Mouse (Mus musculus): Measurements from ENCODE around the gene Timm8a2.

Gene Timm8a2

GRCm38 (mm10) chr14:122034451-122034850 lies at the start of gene Timm8a2:
TSS of gene Timm8a2 (plus strand) at chr14:122034674.
- DNase-seq (ENCODE audit: low spot score) = no peak

- DNase-seq (ENCODE audit: low spot score) = no peak
Measured at GRCm38 (mm10) chr14:121985477-121985876, 49.0 kb upstream of the Timm8a2 start.

DNA sequence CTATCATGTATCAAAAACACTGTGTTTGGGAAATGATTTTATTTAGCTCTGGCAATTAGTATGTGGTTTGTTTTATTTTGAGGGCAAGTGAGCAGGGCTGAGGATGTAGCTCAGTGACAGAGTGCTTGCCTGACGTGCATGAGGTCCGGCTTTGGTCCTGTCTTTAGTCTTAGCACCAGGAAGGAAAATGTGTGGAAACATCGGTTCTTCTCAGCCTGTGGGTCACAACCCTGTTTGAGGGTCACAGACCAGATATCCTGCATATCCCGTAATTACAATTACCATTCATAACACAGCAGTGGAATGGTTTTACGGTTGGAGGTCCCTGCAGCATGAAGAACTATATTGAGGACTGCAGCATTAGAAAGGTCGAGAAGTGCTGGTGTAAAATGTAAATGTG lies 48.4 kb upstream of the Timm8a2 start:
- DNase-seq (ENCODE audit: low spot score) = no peak

GRCm38 (mm10) chr14:121987287-121987686 lies 47.2 kb upstream of the Timm8a2 start:
- no peak for DNase-seq (ENCODE audit: low spot score)

GRCm38 (mm10) chr14:121987691-121988090 lies 46.8 kb upstream of the Timm8a2 start:
- no peak for DNase-seq (ENCODE audit: low spot score)

- no peak for DNase-seq (ENCODE audit: low spot score)
Measured at GRCm38 (mm10) chr14:121989331-121989730, 45.1 kb upstream of the Timm8a2 start.

DNA sequence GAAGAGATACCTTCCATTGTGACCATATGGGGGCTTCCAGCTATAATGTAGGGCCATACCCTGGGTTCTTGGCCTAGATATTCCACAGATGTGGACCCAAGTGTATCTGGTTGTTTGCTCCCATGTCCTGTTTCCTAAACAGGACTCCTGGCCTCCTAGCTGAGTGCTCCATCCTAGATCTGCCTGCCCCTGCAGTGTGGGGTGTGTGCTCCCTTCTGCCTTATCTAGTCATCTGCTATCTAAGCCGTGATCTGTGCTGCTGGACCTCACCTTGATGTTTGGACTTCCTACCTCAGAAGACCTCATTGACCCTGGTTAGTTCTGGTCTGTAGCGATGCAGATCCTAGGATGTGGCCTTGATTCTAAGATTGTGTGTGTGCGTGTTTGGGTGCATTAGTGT lies 44.6 kb upstream of the Timm8a2 start:
- DNase-seq (ENCODE audit: low spot score) = no peak

GRCm38 (mm10) chr14:121990897-121991296 lies 43.6 kb upstream of the Timm8a2 start:
- DNase-seq (ENCODE audit: low spot score) = no peak

- no peak for DNase-seq (ENCODE audit: low spot score)
Measured at GRCm38 (mm10) chr14:121991921-121992320, 42.6 kb upstream of the Timm8a2 start.

DNA sequence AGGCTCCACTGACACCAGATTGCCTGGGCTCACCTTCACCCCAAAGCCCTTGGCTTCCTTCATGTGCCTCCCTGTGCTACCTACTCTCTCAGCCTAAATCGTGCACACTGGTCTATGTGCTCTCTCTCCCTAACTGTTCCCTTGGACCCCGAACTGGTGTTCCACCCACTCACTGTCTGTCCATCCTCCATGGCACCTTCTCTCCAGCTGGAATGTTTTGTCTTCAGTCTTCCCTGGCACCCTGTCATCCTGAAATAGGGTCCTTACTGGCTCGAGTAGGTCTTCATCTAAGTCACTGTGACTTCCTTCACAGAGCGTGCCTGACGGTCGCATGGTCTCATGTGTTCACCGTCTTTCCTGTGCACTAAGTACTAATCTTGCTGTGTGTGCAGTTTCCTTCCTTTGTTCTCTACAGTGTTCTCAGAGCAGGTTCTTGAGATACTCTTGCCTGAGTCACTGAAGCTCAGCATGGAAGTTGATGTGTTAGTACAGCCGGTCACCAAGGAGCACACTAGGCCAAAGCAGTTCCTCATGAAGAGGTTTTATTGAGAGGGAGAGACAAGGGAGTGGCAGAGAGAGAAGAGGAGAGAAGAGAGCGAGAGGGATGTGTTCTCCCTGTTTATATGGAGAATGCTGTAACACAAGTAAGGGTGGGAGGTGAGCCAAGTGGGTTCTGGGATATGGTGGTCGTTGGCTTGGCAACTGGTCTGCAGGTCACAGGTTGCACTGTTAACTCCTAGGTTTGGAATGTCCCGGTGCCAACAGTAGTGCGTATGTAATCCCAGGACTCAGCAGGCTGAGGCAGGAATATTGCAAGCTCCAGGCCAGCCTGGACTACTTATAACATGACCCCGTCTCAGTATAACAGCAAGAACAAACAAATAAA lies 41.8 kb upstream of the Timm8a2 start:
- DNase-seq (ENCODE audit: low spot score) = no peak

- DNase-seq (ENCODE audit: low spot score) = no peak
Measured at GRCm38 (mm10) chr14:121993616-121994015, 40.9 kb upstream of the Timm8a2 start.

DNA sequence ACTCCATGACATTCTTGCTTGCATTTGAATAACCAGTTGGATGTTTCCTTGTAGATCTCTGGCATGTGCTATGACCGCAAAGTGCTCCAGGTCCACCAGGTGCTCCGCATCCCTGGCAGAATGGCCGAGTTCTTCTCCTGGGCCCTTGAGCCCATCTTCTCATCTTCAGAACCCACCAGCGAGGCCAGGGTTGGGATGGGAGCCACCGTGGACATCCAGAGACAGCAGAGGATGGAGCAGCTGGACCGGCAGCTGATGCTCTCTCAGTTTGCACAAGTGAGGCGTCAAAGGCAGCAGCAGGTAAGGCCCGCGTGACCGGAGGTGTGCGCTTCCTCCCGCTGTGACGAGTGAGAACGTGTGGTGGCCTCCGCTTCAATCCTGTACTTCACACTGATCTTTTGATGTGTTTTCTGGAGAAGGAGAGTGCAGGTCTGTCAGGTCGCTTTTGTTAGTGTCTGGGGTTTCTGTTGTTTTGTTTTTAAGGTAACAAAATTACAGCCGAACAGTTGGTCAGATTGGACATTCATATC lies 40.2 kb upstream of the Timm8a2 start:
- DNase-seq (ENCODE audit: low spot score) = no peak

- no peak for DNase-seq (ENCODE audit: low spot score)
Measured at GRCm38 (mm10) chr14:121994846-121995556, 39.5 kb upstream of the Timm8a2 start.

DNA sequence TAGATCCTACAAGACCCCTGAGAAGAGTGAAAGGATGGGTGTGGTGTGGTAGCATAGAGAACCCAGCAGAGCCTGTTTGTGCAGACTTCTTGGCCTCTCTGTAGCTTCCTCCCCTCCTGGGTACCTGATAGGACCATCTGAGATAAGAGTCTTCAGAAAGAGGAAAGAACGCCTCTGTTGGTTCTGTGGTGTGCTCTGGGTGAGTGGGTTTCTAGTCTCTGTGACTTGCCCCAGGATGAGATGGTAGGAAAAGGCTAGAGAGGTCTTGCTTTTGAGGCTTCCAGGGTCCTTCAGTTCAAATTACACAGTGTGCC lies 39.0 kb upstream of the Timm8a2 start:
- no peak for DNase-seq (ENCODE audit: low spot score)

DNA sequence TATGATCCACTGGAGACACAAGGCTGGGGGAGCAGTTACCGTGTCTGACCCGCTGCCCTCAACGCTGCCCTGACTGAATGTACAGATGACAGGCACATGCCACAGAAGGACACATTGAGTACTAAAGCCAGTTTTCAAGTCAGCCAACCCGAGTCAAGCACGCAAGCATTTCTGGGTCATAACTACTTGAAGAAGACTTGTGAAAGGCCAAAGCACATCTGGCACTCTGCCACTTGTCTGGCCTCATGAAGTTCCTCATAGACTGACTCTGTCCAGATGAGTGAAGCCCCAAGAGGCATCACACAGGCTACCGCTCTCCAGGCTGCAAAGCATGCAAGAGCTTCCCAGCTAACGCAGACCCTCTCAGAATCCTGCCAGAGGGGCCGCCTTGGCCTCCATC lies 37.7 kb upstream of the Timm8a2 start:
- peak; percentile 71 for DNase-seq (ENCODE audit: low spot score)

DNA sequence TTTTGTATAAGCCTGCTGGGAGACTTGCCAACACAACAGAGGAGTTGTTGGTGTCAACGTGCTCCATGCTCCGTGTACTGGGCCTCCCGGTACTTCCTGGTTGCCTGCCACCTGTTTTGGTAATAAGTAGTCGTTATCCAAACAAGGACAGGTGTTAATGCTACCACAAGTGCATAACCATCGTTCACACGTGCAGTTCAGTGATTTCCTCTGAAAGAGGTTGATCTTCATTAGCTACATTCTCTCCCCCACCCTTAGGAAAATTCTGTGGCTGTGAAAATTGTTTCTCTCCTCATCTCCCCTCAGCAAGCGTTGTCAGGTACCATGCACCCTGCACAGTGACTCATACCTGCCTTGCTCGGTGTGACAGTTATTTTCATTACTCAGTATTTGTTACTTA lies 35.0 kb upstream of the Timm8a2 start:
- no peak for DNase-seq (ENCODE audit: low spot score)

DNA sequence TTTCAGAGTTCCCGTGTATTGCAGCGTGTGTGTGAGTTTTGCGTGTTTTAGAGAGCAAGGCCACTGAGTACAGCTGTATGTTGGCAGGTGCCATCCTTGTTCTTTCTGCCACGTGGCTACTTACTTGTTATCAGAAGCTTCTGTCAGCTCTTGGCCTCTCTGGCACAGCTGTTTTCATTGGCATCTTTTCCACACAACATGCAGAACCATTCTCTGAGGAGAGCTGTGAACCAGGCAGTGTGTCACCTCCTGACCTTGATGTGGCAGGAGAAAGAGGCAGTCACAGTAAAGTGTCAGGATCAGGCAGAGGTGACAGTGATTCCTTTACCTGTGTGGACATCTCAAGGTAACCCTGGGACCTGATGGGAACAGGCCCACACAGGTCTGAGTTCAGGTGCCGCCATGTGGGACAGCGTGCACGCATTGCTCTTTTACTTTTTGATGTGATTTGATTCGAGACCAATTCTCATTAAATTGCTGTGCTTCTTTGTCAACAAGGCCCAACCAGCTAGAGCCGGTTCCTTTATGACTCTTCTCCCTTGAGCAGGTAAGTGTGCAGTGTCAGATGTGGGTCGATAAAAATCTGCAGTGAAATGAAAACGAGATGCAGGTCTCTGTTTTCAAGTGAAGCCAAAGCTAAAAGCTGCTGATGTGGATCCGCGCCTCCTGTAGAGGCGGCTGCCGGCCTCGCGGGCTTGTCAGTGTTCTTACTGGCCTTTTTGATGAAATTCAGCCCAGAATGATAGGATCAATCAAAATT lies 33.9 kb upstream of the Timm8a2 start:
- no peak for DNase-seq (ENCODE audit: low spot score)

DNA sequence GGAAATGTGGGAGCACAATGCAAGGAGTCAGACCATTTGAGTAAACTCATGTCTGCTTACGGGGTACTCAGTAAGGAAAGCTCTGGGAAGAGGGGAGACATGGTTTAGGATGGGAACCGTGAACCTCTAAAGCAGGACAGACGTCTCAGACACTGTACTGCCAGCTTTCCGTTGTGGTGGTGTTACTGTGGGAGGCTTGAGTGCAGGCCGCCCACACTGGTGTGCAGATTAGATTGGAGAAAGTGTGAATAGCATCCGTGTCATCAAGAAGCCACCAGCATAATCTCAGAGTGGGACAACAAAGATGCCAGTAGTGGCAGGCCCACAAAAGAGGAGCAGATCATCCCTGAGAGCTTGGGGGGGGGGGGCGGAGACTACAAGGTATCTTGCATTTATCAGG lies 32.2 kb upstream of the Timm8a2 start:
- no peak for DNase-seq (ENCODE audit: low spot score)

- no peak for DNase-seq (ENCODE audit: low spot score)
Measured at GRCm38 (mm10) chr14:122003812-122004211, 30.7 kb upstream of the Timm8a2 start.

DNA sequence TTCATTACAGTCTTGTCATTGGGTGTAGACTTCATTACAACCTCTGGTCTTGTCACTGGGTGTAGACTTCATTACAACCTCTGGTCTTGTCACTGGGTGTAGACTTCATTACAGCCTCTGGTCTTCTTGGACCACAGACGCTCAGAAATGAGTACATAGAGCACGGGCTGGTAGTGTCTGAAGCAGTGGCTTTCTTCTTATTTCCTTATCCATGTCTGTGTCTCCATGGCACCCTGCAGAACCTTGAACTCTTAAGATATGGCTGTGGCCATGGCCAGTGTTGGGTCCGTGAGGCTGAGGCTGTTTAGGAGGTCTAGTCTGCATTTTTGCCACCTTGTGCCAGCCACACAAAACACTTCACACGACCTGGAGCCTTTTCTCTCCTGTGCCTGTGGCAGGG lies 26.2 kb upstream of the Timm8a2 start:
- no peak for DNase-seq (ENCODE audit: low spot score)

DNA sequence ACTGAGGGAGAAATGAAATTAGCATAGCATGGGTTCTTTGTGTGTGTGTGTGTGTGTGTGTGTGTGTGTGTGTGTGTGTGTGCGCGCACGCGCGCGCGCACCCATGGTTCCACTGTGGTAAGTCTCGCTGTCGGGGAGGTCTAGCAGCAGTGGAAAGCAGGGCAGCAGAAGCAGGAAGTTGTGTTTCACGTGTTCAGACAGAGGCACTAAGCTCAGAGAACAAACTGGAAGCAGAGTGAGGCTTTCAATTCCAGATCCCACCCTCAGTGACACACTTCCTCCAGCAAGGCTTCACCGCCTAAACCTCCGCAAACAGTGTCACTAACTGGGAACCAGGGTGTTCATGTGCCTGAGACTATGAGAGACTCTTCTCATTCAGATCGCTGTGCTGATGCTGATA lies 25.0 kb upstream of the Timm8a2 start:
- DNase-seq (ENCODE audit: low spot score) = peak; percentile 38

- no peak for DNase-seq (ENCODE audit: low spot score)
Measured at GRCm38 (mm10) chr14:122010301-122010700, 24.2 kb upstream of the Timm8a2 start.

DNA sequence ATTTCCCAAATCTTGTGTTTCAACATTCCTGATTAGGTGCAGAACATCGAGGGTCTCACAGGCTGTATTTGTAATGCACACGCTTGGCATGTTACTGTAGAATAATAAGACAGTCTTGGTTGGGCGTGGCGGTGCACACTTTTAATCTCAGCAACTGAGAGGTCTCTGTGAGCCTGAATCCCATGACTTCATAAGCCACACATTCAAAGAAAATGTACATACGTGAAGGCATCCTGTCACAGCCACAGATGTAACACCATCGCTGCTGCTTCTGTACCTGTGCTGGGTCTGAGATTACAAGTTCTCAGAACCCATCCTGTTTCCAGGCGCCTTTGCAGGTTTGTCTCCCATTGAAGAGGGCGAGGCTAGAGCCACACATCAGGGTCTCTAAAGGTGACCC lies 22.7 kb upstream of the Timm8a2 start:
- no peak for DNase-seq (ENCODE audit: low spot score)
